Mouse (Mus musculus) brown adipose tissue, adult 24 weeks (tissue): ENCODE measurements at regions not wholly inside any gene's neighbourhood (a gene's known extent, or its start where the extent isn't known, plus 50 kb on each side); places are given as distances from the start of the nearest gene placed in this dataset.
"Not testable (repeated sequence)": the region's sequence is repeated elsewhere in the genome, so short reads cannot be mapped to it uniquely, and the experiment has no call there.

Source experiments
- H3K27ac ChIP-seq: fragments of 200-500 bp; replicated peaks from 2 replicates; pipeline ENCODE4 v1.5.1; 2012; ENCODE audit warnings: low read depth, mild to moderate bottlenecking, low read length
- H3K4me1 ChIP-seq: fragments of 200-500 bp; 2 replicates; pipeline ENCODE4 v1.6.1; 2012; ENCODE audit warnings: low read length, mixed read lengths; ENCODE audit not compliant: control insufficient read depth, insufficient read depth, insufficient read length
- H3K4me3 ChIP-seq: fragments of 200-500 bp; 2 replicates; pipeline ENCODE4 v1.5.1; 2012; ENCODE audit warnings: low read depth, mild to moderate bottlenecking, low read length, moderate library complexity; ENCODE audit not compliant: insufficient read depth

DNA sequence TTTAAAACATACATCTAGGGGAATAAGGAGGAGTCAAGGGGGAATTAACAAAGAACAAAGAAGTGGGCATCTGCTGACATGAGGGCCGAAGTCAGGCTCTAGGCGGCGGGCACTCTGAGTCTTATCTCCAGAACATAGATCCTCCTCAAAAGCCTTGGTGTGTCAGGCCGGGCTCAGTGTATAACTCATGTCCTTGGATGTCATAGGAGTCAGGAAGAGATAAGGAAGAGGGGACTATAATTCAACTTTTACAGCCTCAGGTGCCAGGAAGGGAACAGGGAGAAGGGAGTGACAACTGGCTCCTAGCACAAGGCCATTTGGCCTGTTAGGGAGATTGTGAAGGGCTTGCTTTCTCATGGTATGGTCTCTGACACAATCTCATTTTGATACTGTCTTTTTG, 185.9 kb upstream of the Ube2e2 start:
- not testable (repeated sequence) for H3K27ac ChIP-seq, H3K4me3 ChIP-seq, H3K4me1 ChIP-seq

DNA sequence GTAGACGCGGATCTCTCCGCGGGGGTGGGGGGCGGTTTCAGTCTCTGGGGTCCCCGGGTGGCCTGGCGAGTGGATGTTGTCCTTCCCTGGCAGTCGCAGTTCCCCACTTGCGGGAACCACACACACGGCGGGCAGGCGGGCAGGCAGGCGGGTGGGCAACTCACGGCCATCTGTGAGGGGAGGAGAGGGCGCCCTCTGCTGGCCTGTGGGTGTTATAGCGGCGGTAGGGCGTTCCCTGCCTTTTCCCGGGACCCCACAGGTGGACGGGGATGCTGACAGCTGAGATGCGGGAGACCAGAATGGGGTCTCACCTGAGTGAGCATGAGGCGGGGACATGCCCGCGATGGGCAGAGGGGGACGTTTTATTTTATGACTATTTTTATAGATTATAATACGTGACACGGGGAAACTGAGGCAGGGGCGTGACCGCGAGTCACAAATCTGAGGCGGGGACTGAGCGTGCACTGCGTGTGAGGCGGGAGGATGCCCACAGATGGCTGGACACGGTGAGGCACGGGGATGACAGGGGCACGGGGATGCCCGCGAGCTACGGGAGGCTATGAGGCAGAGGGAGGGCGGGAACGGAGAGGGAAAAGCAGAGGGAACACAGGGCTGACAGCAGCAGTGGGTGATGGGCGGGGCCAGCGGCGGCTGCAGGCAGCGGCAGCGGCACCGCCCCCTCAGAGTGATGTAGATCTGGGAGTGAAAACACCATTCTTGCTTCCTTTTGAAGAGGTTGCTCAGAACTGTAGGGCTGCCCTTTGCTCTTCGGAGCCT, 148.1 kb upstream of the Ube2e2 start:
- peak overlapping the region; percentile 42 for H3K4me3 ChIP-seq

DNA sequence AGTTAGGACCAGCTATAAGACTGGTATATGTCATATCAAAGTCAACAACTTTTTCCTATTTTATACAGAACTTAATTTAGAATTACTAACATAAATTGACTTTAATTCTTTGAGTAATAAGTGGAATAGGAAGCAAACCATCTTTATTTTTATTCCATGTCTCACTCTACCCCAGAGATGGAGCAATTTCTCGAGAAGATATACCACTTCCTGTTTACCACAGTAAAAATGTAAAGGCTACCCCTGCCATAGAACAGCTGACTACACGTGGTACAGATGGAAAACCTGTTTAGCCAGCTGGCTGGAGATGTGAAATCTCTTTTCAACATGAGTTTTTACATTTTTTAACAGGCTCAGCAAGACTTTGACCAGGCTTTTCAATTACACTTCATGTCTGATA, 126.0 kb upstream of the Ube2e2 start:
- Histone ChIP-seq H3K4me3 (no peak overlapping the region), H3K4me1 (no peaks in the 10 kb centered on the region), H3K27ac (no peak overlapping the region)

More for the DNA sequence above, 148.1 kb upstream of the Ube2e2 start:
- Histone ChIP-seq H3K27ac (no peak overlapping the region), H3K4me1 (no peaks in the 10 kb centered on the region)

DNA sequence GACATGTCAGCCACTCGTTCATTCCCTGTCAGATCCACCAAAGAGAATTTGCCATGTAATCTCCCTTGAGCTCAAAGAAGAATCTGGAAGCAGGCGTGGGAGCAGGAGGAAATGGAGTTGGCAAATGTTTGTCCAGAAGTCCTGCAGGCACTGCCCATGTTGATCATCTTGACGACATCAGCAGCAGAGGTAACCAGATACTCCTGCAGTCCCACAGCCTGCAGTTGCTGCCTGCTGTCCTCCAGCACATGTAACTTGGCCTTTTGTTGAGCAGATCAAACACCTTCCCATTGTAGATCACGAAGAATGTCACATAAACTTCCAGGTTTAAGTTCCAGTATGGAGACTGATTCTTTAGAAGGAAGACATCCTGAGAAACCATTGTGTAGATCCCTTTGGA, 121.3 kb upstream of the Ube2e2 start:
- H3K4me1 ChIP-seq = no peaks in the 10 kb centered on the region
- no peak overlapping the region for H3K4me3 ChIP-seq
- no peak overlapping the region for H3K27ac ChIP-seq

DNA sequence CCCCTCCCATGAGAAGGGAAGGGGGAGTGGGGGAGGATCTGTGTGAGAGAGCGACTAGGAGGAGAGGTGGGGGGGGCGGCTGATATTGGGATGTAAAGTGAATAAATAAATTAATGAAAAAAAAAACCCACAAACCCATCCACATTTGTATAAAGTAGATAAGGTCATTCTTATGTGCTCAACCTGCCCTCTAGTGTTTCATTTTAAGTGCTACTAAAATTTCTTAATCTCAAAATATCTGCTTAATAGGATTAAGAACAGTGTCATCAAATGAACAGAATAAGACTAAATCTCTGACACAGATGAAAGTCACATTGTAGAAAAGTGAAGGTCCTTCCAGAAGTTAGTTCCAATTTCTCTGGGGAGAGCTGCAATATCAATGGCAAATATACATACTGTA, 119.5 kb upstream of the Ube2e2 start:
- not testable (repeated sequence) for H3K4me1 ChIP-seq, H3K27ac ChIP-seq, H3K4me3 ChIP-seq

GRCm38 (mm10) chr14:18983901-18984300, 89.8 kb upstream of the Ube2e2 start:
- no peak overlapping the region for H3K4me3 ChIP-seq
- H3K4me1 ChIP-seq = no peaks in the 10 kb centered on the region

GRCm38 (mm10) chr14:18963864-18964263, 69.8 kb upstream of the Ube2e2 start:
- Histone ChIP-seq H3K27ac (no peak overlapping the region), H3K4me3 (no peak overlapping the region)

More at GRCm38 (mm10) chr14:18983901-18984300, 89.8 kb upstream of the Ube2e2 start:
- no peak overlapping the region for H3K27ac ChIP-seq

GRCm38 (mm10) chr14:18963287-18963686, 69.2 kb upstream of the Ube2e2 start:
- H3K4me3 ChIP-seq = no peak overlapping the region
- H3K27ac ChIP-seq = no peak overlapping the region
- no peaks in the 10 kb centered on the region for H3K4me1 ChIP-seq

More at GRCm38 (mm10) chr14:18963864-18964263, 69.8 kb upstream of the Ube2e2 start:
- H3K4me1 ChIP-seq = no peaks in the 10 kb centered on the region
